Mouse (Mus musculus) bone marrow macrophage, adult 2 months (primary cell): ENCODE measurements around the gene Cracr2b.

Experiments
- CTCF ChIP-seq: IDR thresholded peaks from 2 replicates; pipeline ENCODE4 v1.5.1; 2012; ENCODE audit warnings: low read depth, mild to moderate bottlenecking, low read length, moderate library complexity
- POLR2A ChIP-seq: IDR thresholded peaks from 2 replicates; pipeline ENCODE4 v1.6.1; 2012; ENCODE audit warnings: mild to moderate bottlenecking, low read depth, low read length, borderline replicate concordance

- TF ChIP-seq POLR2A (no peak), CTCF (peak; percentile 18; the same call in 1 of the 2 replicates)
Measured at GRCm38 (mm10) chr7:141457986-141458660, 2.8 kb upstream of the Cracr2b start.
